Mouse (Mus musculus) liver, adult 2 months (tissue): ENCODE measurements at regions not wholly inside any gene's neighbourhood (a gene's known extent, or its start where the extent isn't known, plus 50 kb on each side); places are given as distances from the start of the nearest gene placed in this dataset.

Experiments
- DNase-seq: peaks from one replicate; pipeline ENCODE4 v3.0.0-alpha.2; 2011; ENCODE audit warnings: low read depth, low spot score; ENCODE audit errors: extremely low read depth
- H3K27ac ChIP-seq: fragments of 200-500 bp; replicated peaks from 2 replicates; pipeline ENCODE4 v1.5.1; 2012; ENCODE audit warnings: low read depth, mild to moderate bottlenecking, control low read depth, inconsistent platforms, low read length; ENCODE audit not compliant: insufficient read depth
- H3K27me3 ChIP-seq: fragments of 200-500 bp; 2 replicates; pipeline ENCODE4 v1.6.1; 2012; ENCODE audit warnings: mild to moderate bottlenecking, moderate library complexity, low read length, inconsistent platforms; ENCODE audit not compliant: control insufficient read depth, insufficient read depth
- H3K36me3 ChIP-seq: fragments of 200-500 bp; 2 replicates; pipeline ENCODE4 v1.6.1; 2012; ENCODE audit warnings: low read length, inconsistent platforms; ENCODE audit not compliant: control insufficient read depth, insufficient read depth
- H3K4me1 ChIP-seq: fragments of 200-500 bp; 2 replicates; pipeline ENCODE4 v1.6.1; 2011; ENCODE audit warnings: low read length; ENCODE audit not compliant: control insufficient read depth, insufficient read depth
- H3K4me3 ChIP-seq: fragments of 200-500 bp; 2 replicates; pipeline ENCODE4 v1.5.1; 2011; ENCODE audit warnings: low read depth, mild to moderate bottlenecking, control low read depth, low read length, moderate library complexity; ENCODE audit not compliant: insufficient read depth
- H3K79me2 ChIP-seq: fragments of 200-500 bp; 2 replicates; pipeline ENCODE4 v1.6.1; 2012; ENCODE audit warnings: inconsistent platforms, mild to moderate bottlenecking, low read length, moderate library complexity; ENCODE audit not compliant: control insufficient read depth, insufficient read depth
- H3K9ac ChIP-seq: fragments of 200-500 bp; 2 replicates; pipeline ENCODE4 v1.6.1; 2012; ENCODE audit warnings: low read depth, mild to moderate bottlenecking, control low read depth, inconsistent platforms, low read length
- CTCF ChIP-seq: fragments of 200-500 bp; IDR thresholded peaks from 2 replicates; pipeline ENCODE4 v1.5.1; 2011; ENCODE audit warnings: low read depth, low read length, control low read depth
- POLR2A ChIP-seq: fragments of 200-500 bp; IDR thresholded peaks from 2 replicates; pipeline ENCODE4 v1.6.1; 2011; ENCODE audit warnings: low read length, control low read depth; ENCODE audit not compliant: insufficient read depth; ENCODE audit errors: extremely low read depth
- WGBS: fragments of 180-500 bp; shearing (Covaris S2); methylation state at CpG from one replicate; pipeline ENCODE4 v1.1.7; 2018; 5-methylcytosine and 5-hydroxymethylcytosine counted together

GRCm38 (mm10) chr2:115399107-115399740 lies 182.3 kb upstream of the BC052040 start:
- Histone ChIP-seq H3K27me3 (no peaks in the 10 kb centered on the region), H3K4me3 (no peak overlapping the region), H3K36me3 (no peaks in the 10 kb centered on the region), H3K79me2 (no peaks in the 10 kb centered on the region), H3K9ac (no peak overlapping the region), H3K4me1 (no peaks in the 10 kb centered on the region), H3K27ac (no peak overlapping the region)
- no peak for DNase-seq
- no peak for TF ChIP-seq CTCF
- no peak for TF ChIP-seq POLR2A
- WGBS, result 88% methylated on average over 6 of the region's 6 CpGs

- H3K27me3 ChIP-seq, result no peaks in the 10 kb centered on the region
- no peak for DNase-seq
- H3K4me1 ChIP-seq, result no peaks in the 10 kb centered on the region
- H3K9ac ChIP-seq, result no peak overlapping the region
- H3K27ac ChIP-seq, result no peak overlapping the region
- 86% methylated on average over 10 of the region's 10 CpGs for WGBS
- TF ChIP-seq POLR2A, result no peak
- TF ChIP-seq CTCF, result no peak
- no peaks in the 10 kb centered on the region for H3K36me3 ChIP-seq
- H3K79me2 ChIP-seq, result no peaks in the 10 kb centered on the region
- H3K4me3 ChIP-seq, result no peak overlapping the region
Measured at GRCm38 (mm10) chr2:115399987-115400550, 181.4 kb upstream of the BC052040 start.

- 65% methylated on average over 2 of the region's 2 CpGs for WGBS
- no peak overlapping the region for H3K27ac ChIP-seq
- no peak for TF ChIP-seq CTCF
- no peak for TF ChIP-seq POLR2A
Measured at GRCm38 (mm10) chr2:115402246-115402645, 179.3 kb upstream of the BC052040 start.

GRCm38 (mm10) chr2:115432476-115432875 lies 149.0 kb upstream of the BC052040 start:
- H3K27ac ChIP-seq, result no peak overlapping the region
- TF ChIP-seq POLR2A, result no peak
- no peak for TF ChIP-seq CTCF
- no peak for DNase-seq
- 62% methylated on average over 2 of the region's 2 CpGs for WGBS
- H3K36me3 ChIP-seq, result no peaks in the 10 kb centered on the region
- no peak overlapping the region for H3K4me3 ChIP-seq
- H3K27me3 ChIP-seq, result no peaks in the 10 kb centered on the region
- no peaks in the 10 kb centered on the region for H3K79me2 ChIP-seq
- no peaks in the 10 kb centered on the region for H3K4me1 ChIP-seq
- H3K9ac ChIP-seq, result no peak overlapping the region

More at GRCm38 (mm10) chr2:115402246-115402645, 179.3 kb upstream of the BC052040 start:
- Histone ChIP-seq H3K36me3 (no peaks in the 10 kb centered on the region), H3K9ac (no peak overlapping the region), H3K4me3 (no peak overlapping the region), H3K79me2 (no peaks in the 10 kb centered on the region), H3K27me3 (no peaks in the 10 kb centered on the region), H3K4me1 (no peaks in the 10 kb centered on the region)
- no peak for DNase-seq

GRCm38 (mm10) chr2:115441100-115441499 lies 140.4 kb upstream of the BC052040 start:
- H3K4me1 ChIP-seq, result no peaks in the 10 kb centered on the region
- H3K27me3 ChIP-seq, result no peaks in the 10 kb centered on the region
- TF ChIP-seq CTCF, result no peak
- WGBS, result 0% methylated on average over 1 of the region's 1 CpGs
- H3K4me3 ChIP-seq, result no peak overlapping the region
- H3K27ac ChIP-seq, result no peak overlapping the region
- H3K9ac ChIP-seq, result no peak overlapping the region
- no peaks in the 10 kb centered on the region for H3K36me3 ChIP-seq
- DNase-seq, result no peak
- H3K79me2 ChIP-seq, result no peaks in the 10 kb centered on the region

- Histone ChIP-seq H3K79me2 (no peaks in the 10 kb centered on the region), H3K4me1 (peaks cover 4% of the 10 kb centered on the region; the same call in 1 of the 2 replicates), H3K4me3 (no peak overlapping the region), H3K9ac (no peak overlapping the region), H3K27ac (peak overlapping the region; percentile 27; the same call in 1 of the 2 replicates), H3K36me3 (no peaks in the 10 kb centered on the region), H3K27me3 (no peaks in the 10 kb centered on the region)
- TF ChIP-seq CTCF, result no peak
- TF ChIP-seq POLR2A, result no peak
- DNase-seq, result peak; percentile 99
- WGBS, result 32% methylated on average over 6 of the region's 6 CpGs
Measured at GRCm38 (mm10) chr2:115449783-115450483, 131.6 kb upstream of the BC052040 start.
